Mouse (Mus musculus) urinary bladder, postnatal 25 days (tissue): Measurements from ENCODE around the gene Card9.
"Not testable (repeated sequence)": the region's sequence is repeated elsewhere in the genome, so short reads cannot be mapped to it uniquely, and the experiment has no call there.

ENCODE experiments used
- DNase-seq: peaks from one replicate; pipeline ENCODE4 v3.0.0; 2022; ENCODE audit warnings: low spot score

Card9 gene

GRCm38 (mm10) chr2:26360772-26361171, at the start of gene Card9:
Card9 (minus strand) TSS chr2:26360918.
- no peak for DNase-seq

DNA sequence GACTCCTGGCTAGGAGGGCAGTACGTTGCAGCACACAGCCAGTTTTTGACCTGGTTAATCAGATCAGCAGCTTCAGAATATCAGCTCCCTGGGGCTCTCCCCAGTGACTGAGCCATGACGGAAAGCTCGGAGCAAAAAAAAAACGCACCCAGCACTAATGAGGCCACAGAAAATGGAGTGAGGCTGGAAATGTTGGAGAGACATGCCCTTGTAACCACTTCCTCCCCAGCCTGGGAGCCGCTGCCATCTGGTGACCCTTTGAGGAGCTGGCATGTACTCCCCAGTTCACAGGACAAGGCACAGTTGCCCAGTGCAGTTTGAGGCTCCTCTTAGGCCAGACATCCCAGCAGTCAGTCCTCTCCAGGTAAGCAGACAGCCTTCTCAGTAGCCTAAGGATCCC, 49.4 kb upstream of the Card9 start:
- no peak for DNase-seq

GRCm38 (mm10) chr2:26409362-26409761, 48.6 kb upstream of the Card9 start:
- DNase-seq: no peak

DNA sequence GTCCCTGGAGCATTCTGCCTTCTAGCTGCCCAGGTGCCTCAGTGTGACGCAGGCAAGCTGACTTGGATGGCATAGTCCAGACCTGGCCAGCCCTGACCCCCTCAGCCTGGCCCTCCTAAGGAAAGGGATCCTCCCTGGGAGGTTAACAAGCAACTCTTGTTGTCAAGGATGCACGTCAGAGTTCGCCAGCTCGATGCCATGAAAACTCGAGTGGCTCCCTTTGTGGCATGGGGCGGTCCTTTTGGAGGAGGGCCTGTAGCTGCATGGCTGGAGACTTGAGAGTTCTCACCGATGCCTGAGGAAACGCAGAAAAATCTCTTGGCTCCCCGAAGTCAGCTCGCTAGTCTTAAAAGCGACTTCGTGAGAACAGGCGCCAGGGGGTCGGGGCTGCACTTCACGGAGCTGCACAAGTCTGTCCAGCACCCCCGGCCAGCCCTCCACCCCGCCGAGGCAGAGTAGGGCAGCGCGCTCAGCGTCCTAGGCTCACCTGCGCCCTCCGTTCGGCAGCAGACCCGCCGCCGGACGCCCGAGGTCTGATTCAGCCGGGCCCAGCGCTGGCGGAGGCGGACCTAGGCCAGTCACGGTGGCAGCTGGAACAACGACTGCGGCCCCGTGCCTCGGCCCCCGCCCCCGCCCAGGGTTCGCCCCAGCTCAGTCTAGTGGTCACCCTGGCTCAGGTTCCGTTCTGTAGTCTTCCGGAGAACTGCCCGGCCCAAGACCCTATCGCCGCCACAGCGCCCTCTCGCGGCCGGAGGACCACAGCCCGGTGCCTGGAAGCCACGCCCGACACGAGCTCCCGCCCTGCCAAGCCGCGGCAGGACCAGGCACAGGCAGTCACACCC, 48.0 kb upstream of the Card9 start, which contains the start of gene Inpp5e:
Gene Inpp5e, minus strand, starts transcription at position 689 of the 842 bp plus-strand sequence.
- DNase-seq: peak; percentile 100

GRCm38 (mm10) chr2:26403306-26403705, 42.6 kb upstream of the Card9 start:
- DNase-seq: no peak

DNA sequence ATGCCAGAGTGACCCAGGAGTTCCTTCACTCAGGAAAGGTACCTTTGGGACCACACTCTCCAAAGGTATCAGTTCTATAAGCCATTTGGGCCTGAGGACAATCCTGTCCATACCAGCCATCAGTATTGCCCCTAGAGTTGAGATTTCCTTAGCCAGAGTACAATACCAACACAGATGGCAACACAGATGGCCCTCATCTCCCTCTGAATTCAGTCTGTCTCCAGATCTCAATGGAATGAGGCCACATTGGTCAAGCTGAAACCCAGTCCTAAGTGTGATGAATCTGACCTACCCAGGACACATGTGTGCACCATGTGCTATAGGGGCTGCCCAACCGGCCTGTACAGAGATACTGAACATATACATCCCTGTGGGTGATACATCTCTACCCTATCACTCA, 41.5 kb upstream of the Card9 start:
- DNase-seq: no peak

- DNase-seq: no peak
Measured at GRCm38 (mm10) chr2:26401023-26401422, 40.3 kb upstream of the Card9 start.

- DNase-seq: no peak
Measured at GRCm38 (mm10) chr2:26400296-26400695, 39.6 kb upstream of the Card9 start.

- DNase-seq: no peak
Measured at GRCm38 (mm10) chr2:26399647-26400046, 38.9 kb upstream of the Card9 start.

- DNase-seq: no peak
Measured at GRCm38 (mm10) chr2:26398978-26399377, 38.3 kb upstream of the Card9 start.

GRCm38 (mm10) chr2:26391617-26392016, 30.9 kb upstream of the Card9 start:
- DNase-seq: no peak

GRCm38 (mm10) chr2:26390954-26391353, 30.2 kb upstream of the Card9 start:
- DNase-seq: no peak

DNA sequence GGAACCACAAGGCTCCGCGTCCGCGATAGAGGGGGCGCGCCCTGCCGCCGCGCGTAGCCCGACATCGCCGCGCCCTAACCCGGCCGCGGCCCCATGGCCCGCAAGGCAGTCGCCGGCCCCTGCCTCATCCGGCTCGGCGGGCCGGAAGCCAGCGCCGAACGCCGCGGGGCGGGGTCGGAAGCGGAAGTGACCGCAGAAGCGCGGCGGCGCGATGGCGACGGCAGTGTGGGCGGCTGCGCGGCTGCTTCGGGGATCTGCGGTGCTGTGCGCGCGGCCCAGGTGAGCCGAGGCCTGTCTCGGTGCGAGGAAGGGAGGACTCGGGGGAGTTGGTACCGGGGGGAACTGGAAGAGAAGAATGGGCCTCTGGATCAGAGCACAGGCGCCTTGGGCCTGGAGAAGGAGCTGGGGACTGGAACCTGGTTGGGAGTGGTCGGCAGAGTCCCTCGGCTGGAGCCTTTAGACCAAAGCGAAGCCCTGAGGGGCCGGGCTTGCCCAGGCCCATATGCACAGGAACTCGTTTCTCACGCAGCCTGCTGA, 28.5 kb upstream of the Card9 start, which contains the start of the genes Entr1 and Pmpca:
Gene Entr1, minus strand, starts transcription at position 163 of the 537 bp plus-strand sequence.
Gene Pmpca, plus strand, starts transcription at position 186 of the 537 bp plus-strand sequence.
- DNase-seq: peak; percentile 84

GRCm38 (mm10) chr2:26388682-26389153, 28.0 kb upstream of the Card9 start:
- DNase-seq: no peak

DNA sequence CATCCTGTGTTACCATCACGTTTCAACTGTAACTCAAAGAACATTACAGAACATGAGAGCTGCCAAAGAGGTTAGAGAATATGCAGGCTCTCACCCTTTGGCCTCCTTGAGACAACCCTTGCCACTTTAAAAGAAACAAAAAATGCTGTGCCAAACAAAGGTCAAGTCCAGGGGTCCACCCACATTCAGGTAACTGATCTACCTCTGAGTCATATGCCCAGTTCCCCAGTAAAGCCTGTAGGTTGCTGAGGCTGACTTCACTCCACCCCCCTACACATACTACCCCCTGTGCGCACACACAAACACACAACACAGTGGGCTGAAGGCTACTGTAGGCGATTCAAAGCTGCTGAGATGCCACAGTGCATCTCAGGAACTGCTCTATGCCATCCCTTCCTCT, 27.0 kb upstream of the Card9 start:
- no peak for DNase-seq

DNA sequence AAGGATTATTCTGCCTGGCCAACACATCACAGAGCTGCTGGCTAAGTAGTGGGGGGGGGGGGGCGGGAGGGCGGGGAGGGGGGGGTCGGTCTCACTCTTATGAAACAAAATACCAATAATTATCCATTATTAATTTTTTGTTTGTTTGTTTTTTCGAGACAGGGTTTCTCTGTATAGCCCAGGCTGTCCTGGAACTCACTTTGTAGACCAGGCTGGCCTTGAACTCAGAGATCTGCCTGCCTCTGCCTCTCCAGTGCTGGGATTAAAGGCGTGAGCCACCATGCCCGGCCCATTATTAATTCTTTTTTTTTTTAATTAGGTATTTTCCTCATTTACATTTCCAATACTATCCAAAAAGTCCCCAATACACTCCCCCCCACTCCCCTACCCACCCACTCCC, 20.2 kb upstream of the Card9 start:
- not testable (repeated sequence) for DNase-seq

GRCm38 (mm10) chr2:26380131-26380771, 19.5 kb upstream of the Card9 start, which contains the start of gene Snapc4:
Snapc4 (minus strand) TSS chr2:26380653.
- DNase-seq: peak; percentile 75

- no peak for DNase-seq
Measured at GRCm38 (mm10) chr2:26372396-26372795, 11.7 kb upstream of the Card9 start.

DNA sequence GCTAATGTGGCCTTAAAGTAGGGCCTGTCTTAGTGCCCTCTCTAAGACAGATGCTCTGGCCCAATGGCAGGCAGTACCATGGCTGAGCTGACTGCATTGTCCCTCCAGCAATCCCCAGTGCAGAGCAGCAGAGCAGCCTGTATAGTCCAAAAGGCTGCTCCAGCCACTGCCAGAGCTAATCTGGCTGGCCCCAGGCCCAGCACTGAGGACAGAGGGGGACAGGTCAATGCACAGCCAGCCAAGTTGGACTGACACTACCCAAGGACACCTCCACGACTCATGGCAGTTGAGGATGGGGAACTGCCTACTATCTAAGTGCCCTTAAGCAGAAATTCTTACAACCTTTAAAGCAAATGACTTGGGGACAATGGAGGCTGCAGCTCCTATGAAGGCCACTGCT, 7.9 kb upstream of the Card9 start:
- DNase-seq: no peak

- DNase-seq: no peak
Measured at GRCm38 (mm10) chr2:26367911-26368310, 7.2 kb upstream of the Card9 start.

- no peak for DNase-seq
Measured at GRCm38 (mm10) chr2:26364738-26365465, 4.2 kb upstream of the Card9 start.

DNA sequence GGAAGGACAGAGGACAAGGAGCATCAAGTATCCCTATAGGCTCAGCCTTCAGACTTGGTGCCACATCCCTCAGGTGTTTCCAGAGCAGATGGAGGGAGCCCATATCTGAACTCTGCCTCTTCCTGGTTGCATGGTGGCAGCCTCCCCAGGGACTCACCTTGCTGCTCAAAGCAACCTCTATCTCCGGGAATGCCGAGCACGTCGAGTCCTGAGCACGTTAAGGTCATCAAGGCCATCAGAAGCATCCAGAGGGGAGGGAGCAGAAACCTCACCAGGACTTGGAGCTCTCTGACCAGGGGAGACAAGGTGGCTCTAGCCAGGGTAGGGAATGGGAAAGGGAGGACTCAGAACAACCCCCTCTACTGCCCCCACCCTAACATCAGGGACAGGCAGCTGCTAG, 2.8 kb upstream of the Card9 start:
- no peak for DNase-seq
